Mouse (Mus musculus) c-Kit-positive CD71-positive TER-119-negative erythroid progenitor cells, embryonic 14.5 days (primary cell): ENCODE results near the gene Epp13.
A peak's percentile ranks its signal among the peaks of the same experiment; 100 is the strongest.
"Not testable (repeated sequence)": the region's sequence is repeated elsewhere in the genome, so short reads cannot be mapped to it uniquely, and the experiment has no call there.

Experiments used
- DNase-seq: peaks from one replicate; pipeline ENCODE4 v3.0.0-alpha.2; 2013; ENCODE audit warnings: low read depth

Epp13 gene

GRCm38 (mm10) chr7:6285366-6285765 is 32.9 kb downstream of the Epp13 start:
- no peak for DNase-seq

- DNase-seq, result peak; percentile 93
Measured at GRCm38 (mm10) chr7:6285842-6286705, 33.6 kb downstream of the Epp13 start, which contains the start of gene Zfp667. TSS of gene Zfp667 (plus strand) at chr7:6286579.

GRCm38 (mm10) chr7:6286921-6287531 is 34.5 kb downstream of the Epp13 start:
- DNase-seq, result peak; percentile 58

- DNase-seq, result not testable (repeated sequence)
Measured at GRCm38 (mm10) chr7:6291121-6291520, 38.6 kb downstream of the Epp13 start.

- not testable (repeated sequence) for DNase-seq
Measured at GRCm38 (mm10) chr7:6300796-6301195, 48.3 kb downstream of the Epp13 start.

- peak; percentile 29 for DNase-seq
Measured at GRCm38 (mm10) chr7:6330458-6331232, 78.1 kb downstream of the Epp13 start.

- DNase-seq, result peak; percentile 80
Measured at GRCm38 (mm10) chr7:6331233-6331956, 78.9 kb downstream of the Epp13 start, which contains the start of gene Zfp583. TSS of gene Zfp583 (minus strand) at chr7:6331285.
